24 mouse cellular contexts compared by ENCODE assay signal in genomic region chr9:35161721-35162120, GRCm38 (mm10). TPM values are rescaled to one million over a fixed set of nuclear protein-coding genes. Genes with fewer than 3 reads are reported as not detected.
DNase-seq lines count a peak whose midpoint lies in the region; ATAC-seq and TF ChIP-seq lines count a peak whose summit lies in the region.
"Had no signal": no experiment of that assay in that cellular context is flagged by ENCODE, and none has a peak within 500 bp of the region (broad histone marks: within the 10 kb centered on the region; RNA-seq: fewer than 3 reads in every experiment).

No protein-coding gene starts in this region.

- POLR2A ChIA-PET in Patski (lab: Charles Lee), result no interaction called here

- peak overlapping the region; percentile 40; the same call in 1 of the 2 replicates for H3K27ac ChIP-seq in gastrocnemius, adult 2 months
- 0 out of 2 replicates have a peak overlapping the region, but pooled peaks have one; percentile 25 for H3K27ac ChIP-seq in liver, embryonic 13.5 days
- no peak overlapping the region for H3K27ac ChIP-seq in liver, embryonic 12.5 days
- H3K27ac ChIP-seq: embryonic facial prominence, embryonic 12.5 days; embryonic facial prominence, embryonic 15.5 days; hindbrain, embryonic 12.5 days; hindbrain, embryonic 15.5 days had no signal

- CTCF ChIA-PET in Patski (lab: Charles Lee), result no interaction called here

- no peak for DNase-seq in gastrocnemius, adult 2 months
- no peak for DNase-seq in gastrocnemius, postnatal 36 days
- peak; percentile 29 to 35 for DNase-seq in kidney, postnatal 36 days
- DNase-seq in kidney, adult 18-20 months, result no peak
- DNase-seq in liver, embryonic 13.5 days, result no peak
- DNase-seq in Patski (ENCODE audit: low read depth, low spot score), result no peak
- DNase-seq: adrenal gland, postnatal 14 days; B cell, adult 2 months; cerebellum, adult 11 months; cerebellum, adult 2 months; cerebellum, adult 9-11 months; cerebellum, postnatal 25 days; forebrain, postnatal 0 days; gastrocnemius, postnatal 25 days had no signal

- H3K4me1 ChIP-seq in liver, embryonic 13.5 days (replicated peaks), result peaks cover 6% of the 10 kb centered on the region; the same call in 1 of the 2 replicates
- peaks cover 6% of the 10 kb centered on the region for H3K4me1 ChIP-seq in liver, embryonic 12.5 days
- H3K4me1 ChIP-seq: embryonic facial prominence, embryonic 12.5 days; hindbrain, embryonic 12.5 days had no signal

- H3K4me3 ChIP-seq in gastrocnemius, adult 2 months, result no peak overlapping the region
- no peak overlapping the region for H3K4me3 ChIP-seq in liver, embryonic 13.5 days (replicated peaks)
- no peak overlapping the region for H3K4me3 ChIP-seq in liver, embryonic 12.5 days
- H3K4me3 ChIP-seq: embryonic facial prominence, embryonic 12.5 days; embryonic facial prominence, embryonic 15.5 days; hindbrain, embryonic 12.5 days; hindbrain, embryonic 15.5 days had no signal

- H3K36me3 ChIP-seq in liver, embryonic 13.5 days, result peaks cover 23% of the 10 kb centered on the region
- peaks cover 23% of the 10 kb centered on the region for H3K36me3 ChIP-seq in liver, embryonic 12.5 days
- H3K36me3 ChIP-seq: embryonic facial prominence, embryonic 12.5 days; embryonic facial prominence, embryonic 15.5 days; hindbrain, embryonic 15.5 days had no signal

- 83% methylated on average over 7 of the region's 7 CpGs for WGBS in liver, embryonic 13.5 days (ENCODE audit: insufficient replicate concordance)
- 82% methylated on average over 7 of the region's 7 CpGs for WGBS in liver, embryonic 12.5 days (ENCODE audit: insufficient replicate concordance)

- no peak for ATAC-seq in liver, embryonic 13.5 days (ENCODE audit: low read depth)
- ATAC-seq in liver, embryonic 12.5 days, result no peak
- peak; percentile 69 for ATAC-seq in Patski
- ATAC-seq: activated CD4-positive, CD25-positive, alpha-beta regulatory T cell, adult 4 months; forebrain, embryonic 14.5 days; forebrain, postnatal 0 days had no signal

- intact Hi-C loops in gastrocnemius, adult 2 months (cut with DNase I), result loop anchor here (5.0 to 10.0 kb wide), 2 partner anchors 44 to 667 kb away; partner anchors contain the start of gene St3gal4
- intact Hi-C loops in gastrocnemius, postnatal 36 days (cut with DNase I), result loop anchor here (5.0 to 10.0 kb wide), 2 partner anchors 104 to 667 kb away; no protein-coding TSS in a partner anchor

- H3K9ac ChIP-seq in liver, embryonic 13.5 days, result no peak overlapping the region
- H3K9ac ChIP-seq in liver, embryonic 12.5 days, result no peak overlapping the region
- H3K9ac ChIP-seq: embryonic facial prominence, embryonic 12.5 days; embryonic facial prominence, embryonic 15.5 days; forebrain, postnatal 0 days; hindbrain, embryonic 12.5 days; hindbrain, embryonic 15.5 days had no signal

- H3K4me2 ChIP-seq in liver, embryonic 13.5 days, result no peak overlapping the region
- no peak overlapping the region for H3K4me2 ChIP-seq in liver, embryonic 12.5 days
- H3K4me2 ChIP-seq: embryonic facial prominence, embryonic 12.5 days; embryonic facial prominence, embryonic 15.5 days; heart, embryonic 11.5 days; hindbrain, embryonic 12.5 days; hindbrain, embryonic 15.5 days had no signal

- H3K9me3 ChIP-seq in liver, embryonic 13.5 days (replicated peaks), result no peaks in the 10 kb centered on the region
- H3K9me3 ChIP-seq in liver, embryonic 12.5 days (replicated peaks), result no peaks in the 10 kb centered on the region
- H3K9me3 ChIP-seq: embryonic facial prominence, embryonic 12.5 days; embryonic facial prominence, embryonic 15.5 days; G1E; hindbrain, embryonic 12.5 days; hindbrain, embryonic 15.5 days had no signal

- TF ChIP-seq CTCF in gastrocnemius, adult 2 months (IDR thresholded peaks at IDR 0.05), result no peak
- no peak for TF ChIP-seq CTCF in Patski (IDR thresholded peaks at IDR 0.05)

- no peaks in the 10 kb centered on the region for H3K27me3 ChIP-seq in liver, embryonic 13.5 days
- no peaks in the 10 kb centered on the region for H3K27me3 ChIP-seq in liver, embryonic 12.5 days (replicated peaks)
- no peaks in the 10 kb centered on the region for H3K27me3 ChIP-seq in Patski
- H3K27me3 ChIP-seq: CH12.LX; embryonic facial prominence, embryonic 12.5 days; embryonic facial prominence, embryonic 15.5 days; hindbrain, embryonic 12.5 days; hindbrain, embryonic 15.5 days had no signal

- in situ Hi-C loops in Patski (cut with MboI; ENCODE audit: low pct_unique_long_range_greater_than_20kb), result loop anchor here (5.0 to 25.0 kb wide), 6 partner anchors 44 to 657 kb away; partner anchors contain the start of gene St3gal4

RNA-seq across cellular contexts. Expression of gene Dcps, which starts 14.1 kb away (rescaled TPM):
- total RNA-seq in gastrocnemius, adult 2 months (2021), result 1 to 10 TPM; 7.7 to 8.4 TPM
- 1 to 10 TPM; 6.0 to 6.8 TPM for total RNA-seq in gastrocnemius, postnatal 36 days (2021)
- polyA plus RNA-seq in liver, embryonic 13.5 days (2015; fragmentation: Nextera tagmentation; extraction: Ambion mirVana), result 58.6 and 62.9 TPM in 2 replicates
- polyA plus RNA-seq in liver, embryonic 12.5 days (2016; fragmentation: Nextera tagmentation; extraction: Ambion mirVana), result 65.9 and 66.0 TPM in 2 replicates
- 58.1 TPM for polyA plus RNA-seq in Patski (2021)

RNA-seq across cellular contexts. Expression of gene Srpr, which starts 38.3 kb away (rescaled TPM):
- total RNA-seq in gastrocnemius, adult 2 months (2021), result 100 to 1,000 TPM; 222 to 262 TPM
- total RNA-seq in gastrocnemius, postnatal 36 days (2021), result 100 to 1,000 TPM; 190 to 215 TPM
- polyA plus RNA-seq in liver, embryonic 13.5 days (2015; fragmentation: Nextera tagmentation; extraction: Ambion mirVana), result 61.6 and 70.1 TPM in 2 replicates
- polyA plus RNA-seq in liver, embryonic 12.5 days (2016; fragmentation: Nextera tagmentation; extraction: Ambion mirVana), result 70.8 and 73.3 TPM in 2 replicates
- polyA plus RNA-seq in Patski (2021), result 100 TPM

RNA-seq across cellular contexts. Expression of gene Tirap, which starts 38.4 kb away (rescaled TPM):
- 10 to 100 TPM; 29.1 to 42.0 TPM for total RNA-seq in gastrocnemius, adult 2 months (2021)
- 10 to 100 TPM; 27.3 to 32.1 TPM for total RNA-seq in gastrocnemius, postnatal 36 days (2021)
- 5.8 and 6.3 TPM in 2 replicates for polyA plus RNA-seq in liver, embryonic 13.5 days (2015; fragmentation: Nextera tagmentation; extraction: Ambion mirVana)
- 6.6 TPM in 2 replicates for polyA plus RNA-seq in liver, embryonic 12.5 days (2016; fragmentation: Nextera tagmentation; extraction: Ambion mirVana)
- polyA plus RNA-seq in Patski (2021), result 11.0 TPM

RNA-seq across cellular contexts. Expression of gene St3gal4, which starts 42.7 kb away (rescaled TPM):
- 1 to 10 TPM; 4.2 to 4.3 TPM for total RNA-seq in gastrocnemius, adult 2 months (2021)
- 1 to 10 TPM; 2.5 to 4.4 TPM for total RNA-seq in gastrocnemius, postnatal 36 days (2021)
- polyA plus RNA-seq in liver, embryonic 13.5 days (2015; fragmentation: Nextera tagmentation; extraction: Ambion mirVana), result 24.1 and 26.1 TPM in 2 replicates
- polyA plus RNA-seq in liver, embryonic 12.5 days (2016; fragmentation: Nextera tagmentation; extraction: Ambion mirVana), result 27.9 and 30.1 TPM in 2 replicates
- 53.6 TPM for polyA plus RNA-seq in Patski (2021)

RNA-seq across cellular contexts. Expression of gene Foxred1, which starts 49.1 kb away (rescaled TPM):
- 10 to 100 TPM; 17.6 to 20.3 TPM for total RNA-seq in gastrocnemius, adult 2 months (2021)
- 10 to 100 TPM; 17.8 to 24.4 TPM for total RNA-seq in gastrocnemius, postnatal 36 days (2021)
- 30.2 and 31.4 TPM in 2 replicates for polyA plus RNA-seq in liver, embryonic 13.5 days (2015; fragmentation: Nextera tagmentation; extraction: Ambion mirVana)
- polyA plus RNA-seq in liver, embryonic 12.5 days (2016; fragmentation: Nextera tagmentation; extraction: Ambion mirVana), result 38.3 and 39.6 TPM in 2 replicates
- polyA plus RNA-seq in Patski (2021), result 38.8 TPM

Comparison
In these comparisons a context has a peak if more than half of its experiments do, and no peak if none do; other contexts are left out.
1. DNase-seq: peak in kidney, postnatal 36 days (2 of 2); none in gastrocnemius, adult 2 months (single experiment), gastrocnemius, postnatal 36 days (0 of 2), kidney, adult 18-20 months (single experiment), liver, embryonic 13.5 days (single experiment) and Patski (single experiment).